Mouse (Mus musculus) yolk sac, embryonic 10.5 days (tissue): ENCODE measurements around the gene Phb2.

Experiments
- DNase-seq: peaks from one replicate; pipeline ENCODE4 v3.0.0-alpha.2; 2017; ENCODE audit warnings: low spot score

Phb2 gene

DNA sequence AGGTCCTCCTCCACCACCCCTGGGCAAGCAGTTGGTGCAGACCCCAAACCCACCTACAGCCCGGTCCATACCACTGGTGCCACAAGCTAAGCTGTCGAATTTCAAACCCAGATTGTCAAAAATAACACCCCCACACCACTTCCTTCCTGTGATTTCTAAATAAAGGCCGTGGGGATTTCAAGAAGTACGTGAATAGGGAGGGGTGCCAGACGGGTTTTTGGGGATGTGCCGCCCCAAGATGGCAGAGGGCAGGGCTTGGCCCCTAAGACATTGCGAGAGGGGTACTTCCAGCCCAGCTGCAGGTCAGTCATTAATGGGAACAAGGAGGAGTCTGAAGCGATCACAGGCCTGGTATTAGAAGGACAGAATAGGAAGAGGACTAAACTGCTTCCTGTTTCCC is 11.4 kb downstream of the Phb2 start:
- DNase-seq, result no peak

DNA sequence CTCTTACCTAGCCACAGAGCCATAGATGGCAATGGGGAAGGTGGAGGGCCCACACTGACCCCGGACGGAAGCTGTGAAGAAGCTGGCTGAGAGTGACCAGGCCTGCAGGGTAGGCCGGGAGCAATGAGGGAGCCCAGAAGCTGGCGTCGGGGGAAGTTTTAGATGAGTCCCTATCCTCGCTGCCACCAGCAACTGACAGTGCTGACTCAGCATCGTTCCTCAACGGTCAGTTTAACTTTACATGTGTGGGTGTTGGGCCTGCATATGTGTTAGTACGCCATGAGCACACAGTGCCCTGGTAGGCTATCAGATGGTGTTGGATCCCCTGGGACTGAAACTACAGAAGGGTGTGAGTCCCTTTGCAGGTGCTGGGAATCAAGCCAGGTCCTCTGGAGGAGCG is 12.3 kb downstream of the Phb2 start:
- DNase-seq, result no peak

DNA sequence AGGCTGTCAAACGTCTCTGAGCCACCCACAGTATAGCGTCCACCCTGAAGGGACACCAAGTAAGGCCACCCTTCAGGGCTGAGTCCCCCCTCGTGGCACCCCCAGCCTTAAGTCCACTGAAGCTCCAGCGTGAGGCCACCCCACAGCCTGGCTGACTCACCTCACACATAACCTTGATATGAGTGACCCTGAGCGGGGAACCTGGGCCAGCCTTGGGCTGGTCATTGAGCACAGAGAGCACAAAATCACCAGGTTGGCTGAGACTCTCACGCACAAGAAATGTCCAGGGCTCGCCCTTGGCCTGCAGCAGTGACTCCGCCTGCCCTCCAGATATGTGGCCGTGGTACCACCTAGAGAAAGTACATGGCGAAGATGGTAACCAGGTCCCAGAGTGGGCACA is 16.5 kb downstream of the Phb2 start:
- DNase-seq, result no peak

DNA sequence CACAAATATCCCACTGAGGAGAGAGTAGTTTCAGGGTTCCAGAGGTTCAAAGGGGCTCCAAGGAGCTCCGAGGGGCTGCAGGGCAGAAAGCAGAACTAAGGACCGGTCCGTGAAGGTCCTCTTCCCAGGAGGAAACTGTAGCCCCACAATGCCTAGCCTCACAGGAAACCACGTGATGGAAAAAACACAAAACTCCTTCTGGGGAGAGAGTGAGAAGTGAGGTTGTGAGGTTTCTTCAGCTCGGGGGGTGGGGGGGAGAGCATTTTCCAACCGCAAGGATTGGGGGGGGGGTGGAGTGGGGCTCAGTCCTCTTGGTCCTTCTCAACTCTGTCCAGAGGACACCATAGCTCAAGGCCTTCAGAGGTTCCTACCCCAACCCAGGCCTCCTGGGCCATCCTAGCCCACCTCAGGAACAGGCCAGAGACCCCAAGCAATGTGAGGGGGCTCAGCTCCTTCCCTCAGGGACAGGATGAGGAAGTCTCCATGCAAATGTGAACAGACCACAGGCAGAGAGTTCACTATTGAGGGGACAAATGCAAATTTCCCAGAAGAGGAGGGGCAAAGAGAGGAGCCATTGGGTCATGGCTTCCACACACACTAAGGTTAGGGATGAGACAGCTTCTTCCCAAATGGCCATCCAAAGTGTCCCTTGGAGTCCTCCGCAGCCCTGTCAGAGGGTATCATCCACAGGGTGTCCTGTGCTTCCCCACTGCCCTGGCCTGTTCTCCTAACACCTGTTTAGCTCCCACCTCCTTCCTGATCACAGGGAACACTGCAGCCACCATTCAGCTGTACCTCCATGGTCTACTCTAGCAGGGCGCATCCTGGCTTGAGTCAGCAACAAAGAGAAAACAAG is 17.9 kb downstream of the Phb2 start:
- no peak for DNase-seq

DNA sequence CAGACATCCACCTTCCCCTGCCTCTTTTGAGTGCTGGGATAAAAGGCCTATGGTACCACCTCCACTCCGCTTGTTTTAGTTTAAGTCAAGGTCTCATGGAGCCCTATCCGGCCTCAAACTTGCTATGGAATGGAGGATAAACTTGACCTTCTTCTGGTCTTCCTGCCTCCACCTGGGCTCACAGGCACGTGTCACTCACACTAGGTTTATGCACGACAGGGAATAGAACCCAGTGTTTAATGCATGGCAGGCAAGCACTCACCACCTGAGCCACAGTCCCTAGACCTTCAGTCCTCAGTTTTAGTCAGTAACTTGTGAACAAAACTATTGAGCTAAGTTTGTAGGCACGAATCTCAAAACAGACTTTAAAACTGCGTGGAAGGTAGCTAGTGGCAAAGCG is 18.9 kb downstream of the Phb2 start:
- DNase-seq, result no peak

DNA sequence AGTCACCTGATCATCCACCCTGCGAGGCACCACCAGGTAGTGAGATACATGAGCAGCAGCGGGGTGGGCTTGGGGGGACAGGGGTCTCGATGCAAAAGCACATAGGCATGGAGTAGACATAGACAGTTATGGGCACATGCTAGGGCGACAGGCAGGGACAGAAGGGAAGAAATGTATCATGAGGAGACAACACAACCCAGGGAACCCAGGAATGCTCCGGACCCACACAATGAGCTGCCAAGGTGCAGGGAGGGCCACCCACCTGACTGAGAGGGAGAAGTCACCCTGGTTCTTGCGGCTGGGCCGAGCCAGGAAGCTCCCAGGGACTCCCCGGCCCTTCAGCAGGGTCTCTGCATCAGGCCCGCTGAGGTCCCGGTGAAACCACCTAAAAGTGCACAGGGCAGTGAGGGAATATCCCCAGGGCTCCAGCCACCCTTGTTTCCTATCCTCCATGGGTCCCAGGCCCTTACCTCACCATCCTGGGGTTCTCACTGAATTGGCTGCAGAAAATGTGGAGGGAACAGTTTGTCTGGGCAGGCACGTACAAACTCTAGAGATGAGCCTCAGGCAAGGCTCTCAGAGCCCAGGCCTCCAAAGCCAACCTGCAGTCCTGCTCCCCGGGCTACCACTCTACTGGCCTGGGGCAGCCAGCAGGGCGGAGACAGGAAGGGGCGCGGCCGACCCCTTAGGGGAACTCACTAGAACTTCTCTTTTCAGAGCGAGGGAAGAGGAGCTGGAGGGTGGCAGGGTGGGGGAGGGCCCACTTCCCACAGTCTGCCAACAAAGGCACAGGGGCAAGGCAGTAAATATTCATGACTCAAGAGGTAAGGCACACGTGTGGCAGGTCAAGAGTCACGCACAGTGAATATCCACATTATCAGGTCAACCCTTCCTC is 20.6 kb downstream of the Phb2 start:
- DNase-seq, result no peak

DNA sequence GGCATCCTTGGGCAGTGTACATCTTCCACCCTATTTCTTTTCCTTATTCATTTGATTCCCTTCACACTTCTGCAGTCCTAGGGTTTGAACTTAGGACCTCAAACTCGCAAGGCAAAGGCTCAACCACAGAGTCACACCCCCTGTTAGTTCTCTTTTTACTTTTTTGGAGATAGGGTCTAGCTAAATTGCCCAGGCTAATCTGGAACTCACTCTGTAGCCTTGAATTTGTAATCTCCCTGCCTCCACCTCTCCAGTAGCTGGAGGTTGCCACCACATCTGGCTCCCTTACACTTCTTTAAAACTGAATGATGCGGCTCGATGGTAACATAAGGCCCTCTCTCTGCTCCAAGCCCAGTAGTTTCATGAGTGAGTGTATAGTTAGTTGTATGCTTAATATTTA is 22.3 kb downstream of the Phb2 start:
- DNase-seq, result no peak

DNA sequence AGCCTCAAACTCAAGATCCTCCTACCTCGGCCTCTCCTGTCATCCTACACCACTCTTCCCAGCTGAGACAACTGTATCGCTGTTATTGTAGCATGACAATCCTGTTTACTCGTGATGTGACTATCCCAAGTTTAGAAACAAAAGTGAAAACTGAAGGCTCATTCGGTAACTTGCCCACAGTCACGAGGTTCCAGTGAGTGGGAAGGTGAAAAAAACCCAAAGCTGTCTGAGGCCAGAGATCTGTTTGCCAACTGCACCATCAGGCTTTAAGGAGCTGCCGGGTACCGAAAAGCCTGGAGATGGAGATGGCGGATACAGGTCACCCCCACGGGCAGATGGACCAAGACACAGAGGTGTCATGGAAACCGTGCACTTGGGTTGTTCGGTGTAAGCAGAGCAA is 24.9 kb downstream of the Phb2 start:
- no peak for DNase-seq

DNA sequence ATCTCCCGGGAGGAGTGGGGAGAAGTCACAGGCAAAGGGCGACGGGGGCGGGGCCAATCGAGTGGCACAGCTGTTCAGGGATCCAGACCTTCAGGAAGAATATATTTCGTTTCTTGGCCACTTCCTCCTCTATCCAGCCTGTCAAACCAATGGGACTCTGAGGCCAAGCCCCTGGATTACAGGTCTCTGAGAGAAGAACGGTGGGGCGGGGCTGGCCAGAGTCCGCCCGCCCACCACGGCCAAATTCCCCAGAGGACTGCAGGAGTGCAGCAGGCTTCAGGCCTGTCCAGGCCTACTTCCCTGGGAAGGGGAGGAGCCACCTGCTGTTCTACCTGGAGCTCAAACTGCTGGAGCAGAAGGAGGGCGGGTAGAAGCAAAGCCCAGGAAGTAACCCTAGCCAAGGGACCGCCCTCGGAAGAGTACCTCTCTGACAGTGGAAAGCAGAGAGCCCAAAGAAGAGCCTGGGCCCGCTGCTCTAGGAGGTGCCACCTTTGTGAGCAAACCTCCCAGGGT is 26.4 kb downstream of the Phb2 start, which contains the start of gene Ptpn6:
Gene Ptpn6 (minus strand): TSS at position 204 of the 513 bp plus-strand sequence.
- DNase-seq, result peak; percentile 89

DNA sequence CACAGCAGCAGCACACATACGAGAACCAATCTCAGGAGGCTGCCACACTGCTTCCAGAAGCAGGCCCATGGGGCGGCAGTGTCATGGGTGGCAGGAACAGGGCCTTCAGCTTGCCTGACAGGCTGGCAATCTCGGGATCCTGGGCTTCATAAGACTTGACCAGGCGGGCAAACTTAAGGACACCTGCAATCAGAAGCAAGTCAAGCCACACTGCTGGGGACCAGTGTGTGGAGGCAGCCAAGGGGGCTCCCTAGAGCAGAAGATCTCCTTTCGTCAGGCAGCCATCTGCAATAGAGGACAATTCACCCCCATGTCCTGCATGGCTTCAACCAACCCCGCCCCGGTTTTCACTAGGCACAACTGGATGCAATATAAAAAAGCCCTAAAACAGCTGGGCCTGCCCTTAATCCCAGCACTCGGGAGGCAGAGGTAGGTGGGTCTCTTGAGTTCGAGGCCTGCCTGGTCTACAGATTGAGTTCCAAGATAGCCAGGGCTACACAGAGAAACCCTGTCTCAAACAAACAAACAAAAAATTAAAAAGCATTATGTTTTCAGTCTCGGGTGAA is 27.2 kb downstream of the Phb2 start:
- no peak for DNase-seq

DNA sequence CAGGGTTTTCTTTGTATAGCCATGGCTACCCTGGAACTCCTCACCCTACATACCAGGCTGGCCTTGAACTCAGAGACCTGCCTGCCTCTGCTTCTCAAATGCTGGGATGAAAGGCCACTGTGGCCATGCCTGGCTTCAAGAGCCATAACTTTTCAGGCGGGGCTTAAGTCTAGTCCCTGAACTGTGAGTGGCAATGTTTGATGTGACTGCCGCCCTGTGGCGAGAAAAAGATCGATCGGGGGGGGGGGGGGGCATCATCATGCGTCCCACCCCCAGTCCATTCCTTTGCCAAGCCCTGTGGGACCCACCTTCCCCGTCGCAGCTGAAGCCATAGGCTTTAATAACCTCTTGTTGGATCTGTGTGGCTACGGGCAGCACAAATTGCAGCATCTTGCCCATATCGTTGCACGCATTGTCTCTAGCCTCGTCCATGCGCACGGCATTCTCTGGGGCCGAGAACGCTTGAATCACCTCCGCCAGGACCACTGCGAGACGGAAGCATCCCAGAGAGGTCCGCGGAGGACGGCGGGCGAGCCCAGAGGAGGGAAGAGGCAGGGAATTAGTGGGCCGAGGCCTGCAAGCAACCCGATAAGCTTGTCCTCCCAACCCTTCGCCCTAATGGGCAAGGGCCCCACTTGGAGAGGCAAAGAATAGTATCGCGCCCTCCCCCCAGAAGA is 28.2 kb downstream of the Phb2 start:
- peak; percentile 79 for DNase-seq

DNA sequence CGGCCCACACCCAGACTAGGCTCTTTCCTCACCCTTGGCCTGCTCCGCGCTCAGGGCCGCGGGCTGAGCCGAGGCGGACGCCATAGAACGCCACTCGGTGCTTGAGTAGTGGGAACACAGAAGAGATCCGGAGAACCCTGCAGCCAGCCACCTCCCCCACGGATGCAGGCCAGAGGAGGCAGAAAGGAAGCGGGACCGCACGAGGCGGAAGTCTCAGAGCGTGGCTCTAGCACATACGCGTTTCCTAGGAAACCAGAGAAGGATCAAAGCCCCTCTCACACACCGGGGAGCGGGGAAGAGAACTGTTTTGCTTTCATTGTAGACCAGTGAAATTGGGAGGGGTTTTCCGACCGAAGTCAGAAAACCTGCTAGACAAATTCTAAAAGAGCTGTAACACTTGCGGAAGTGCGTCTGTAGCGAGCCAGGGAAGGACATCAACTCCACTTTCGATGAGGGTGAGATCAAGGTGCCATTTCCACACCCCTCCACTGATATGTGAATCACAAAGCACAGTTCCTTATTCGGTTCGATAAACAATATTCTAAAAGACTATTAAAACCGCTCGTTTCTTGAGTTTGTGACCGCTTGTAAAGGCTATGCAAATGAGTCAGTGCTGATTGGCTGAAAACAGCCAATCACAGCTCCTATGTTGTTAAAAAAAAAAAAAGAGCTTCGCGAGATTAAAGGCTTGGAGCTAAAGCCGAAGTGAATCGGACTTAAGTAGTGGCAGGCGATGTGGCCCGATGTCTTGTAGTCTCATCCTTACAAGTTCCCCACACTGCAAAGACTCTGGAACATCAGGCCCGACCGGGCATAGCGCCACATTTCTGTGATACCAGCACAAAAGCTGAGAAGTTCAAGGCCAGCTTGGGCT is 29.0 kb downstream of the Phb2 start, which contains the start of gene Grcc10:
Gene Grcc10 (minus strand): TSS at position 487 of the 874 bp plus-strand sequence.
- peak; percentile 94 for DNase-seq

DNA sequence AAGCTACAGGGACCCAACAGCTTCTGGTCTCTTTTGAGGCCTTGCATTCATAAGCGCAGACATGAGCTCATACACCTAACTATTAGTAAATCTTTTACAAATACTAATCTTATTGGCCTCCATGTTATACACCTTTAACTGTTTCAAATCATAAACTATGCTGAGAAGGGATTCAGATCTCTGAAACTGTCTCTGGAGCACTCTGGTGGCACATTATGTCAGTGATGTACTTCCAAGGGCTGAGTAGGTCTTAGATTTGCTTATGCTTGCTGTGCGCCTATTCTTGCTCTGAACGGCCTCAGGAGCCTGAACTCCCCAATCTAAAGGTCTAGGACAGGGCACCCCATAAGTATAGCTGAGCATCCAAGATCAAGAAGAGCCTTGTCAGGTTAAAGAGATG is 29.7 kb downstream of the Phb2 start:
- no peak for DNase-seq

DNA sequence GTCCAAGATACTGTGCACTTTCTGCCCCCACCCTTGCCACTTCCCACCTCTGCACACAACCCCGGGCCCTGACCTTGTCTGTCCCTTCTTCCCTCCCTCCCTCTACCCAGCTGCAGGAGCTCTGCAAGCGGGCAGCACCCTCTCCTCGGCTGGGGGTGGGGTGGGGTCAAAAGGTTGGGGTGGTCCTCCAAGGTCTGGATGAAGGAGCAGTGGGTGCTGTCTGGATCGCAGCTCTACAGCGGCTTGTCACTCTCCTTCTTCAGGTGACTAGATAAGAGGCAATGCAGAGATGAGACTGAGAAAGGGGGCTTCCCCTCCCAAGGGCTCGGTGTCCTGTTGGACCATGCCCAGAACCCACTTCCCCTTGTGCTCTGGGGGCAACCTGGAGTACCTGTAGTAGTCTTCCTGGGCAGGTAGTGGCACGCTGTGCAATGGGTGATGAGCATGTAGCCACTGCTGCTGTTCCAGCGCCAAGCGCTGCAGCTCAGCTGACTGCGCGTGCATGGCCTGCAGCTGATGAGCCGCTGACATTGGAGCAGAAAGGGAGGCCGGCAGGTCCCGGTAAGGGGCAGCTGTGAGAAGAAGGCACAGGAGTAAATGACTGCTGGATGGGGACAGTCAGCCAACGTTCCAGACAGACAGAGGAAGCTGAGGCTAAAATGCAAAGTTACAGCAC is 30.8 kb downstream of the Phb2 start:
- DNase-seq, result no peak

DNA sequence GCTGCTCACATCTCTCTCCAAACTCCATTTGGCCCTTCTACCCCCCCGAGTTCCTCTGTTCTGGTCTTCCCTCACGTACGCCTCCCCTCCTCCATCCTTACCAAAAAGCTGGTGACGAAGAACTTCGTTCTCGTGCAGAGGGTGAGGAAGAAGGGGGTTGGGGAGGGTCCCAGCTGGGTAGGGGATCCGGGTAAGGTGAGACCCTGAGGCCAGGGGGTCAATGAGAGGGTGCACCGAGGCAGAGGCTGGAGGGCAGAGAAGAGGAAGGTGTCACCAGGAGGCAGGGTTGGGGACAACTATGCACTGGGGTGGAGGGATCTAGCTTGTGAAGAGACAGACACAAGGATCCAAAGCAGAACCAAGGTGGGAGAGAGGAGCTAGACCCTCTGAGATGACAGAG is 31.5 kb downstream of the Phb2 start:
- no peak for DNase-seq

DNA sequence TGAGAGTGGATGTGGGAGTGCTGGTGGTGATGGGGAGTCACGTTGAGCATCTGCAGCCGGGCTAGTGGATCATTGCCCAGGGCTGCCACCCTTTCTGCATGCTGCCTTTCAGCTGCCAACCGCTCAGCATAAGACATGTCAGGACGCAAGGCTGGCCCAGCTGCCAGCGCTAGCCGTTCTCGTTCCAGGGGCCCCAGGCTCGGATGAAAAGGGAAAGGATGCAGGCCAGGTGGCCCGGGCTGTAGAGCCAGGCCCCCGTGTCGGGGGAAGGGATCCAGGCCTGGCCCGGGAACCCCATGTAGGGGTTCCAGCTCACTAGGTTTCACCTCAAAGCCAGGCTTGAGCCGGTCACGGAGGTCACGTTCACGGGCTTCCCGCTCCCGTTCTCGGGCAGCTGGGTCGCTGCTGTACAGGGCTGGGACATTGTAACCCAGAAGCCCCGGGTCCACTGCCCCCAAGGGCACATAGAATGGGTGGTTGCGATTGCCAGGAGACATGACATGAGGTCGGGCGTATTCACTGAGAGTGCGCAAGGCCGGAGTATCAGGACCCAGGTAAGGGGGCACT is 32.7 kb downstream of the Phb2 start:
- no peak for DNase-seq

DNA sequence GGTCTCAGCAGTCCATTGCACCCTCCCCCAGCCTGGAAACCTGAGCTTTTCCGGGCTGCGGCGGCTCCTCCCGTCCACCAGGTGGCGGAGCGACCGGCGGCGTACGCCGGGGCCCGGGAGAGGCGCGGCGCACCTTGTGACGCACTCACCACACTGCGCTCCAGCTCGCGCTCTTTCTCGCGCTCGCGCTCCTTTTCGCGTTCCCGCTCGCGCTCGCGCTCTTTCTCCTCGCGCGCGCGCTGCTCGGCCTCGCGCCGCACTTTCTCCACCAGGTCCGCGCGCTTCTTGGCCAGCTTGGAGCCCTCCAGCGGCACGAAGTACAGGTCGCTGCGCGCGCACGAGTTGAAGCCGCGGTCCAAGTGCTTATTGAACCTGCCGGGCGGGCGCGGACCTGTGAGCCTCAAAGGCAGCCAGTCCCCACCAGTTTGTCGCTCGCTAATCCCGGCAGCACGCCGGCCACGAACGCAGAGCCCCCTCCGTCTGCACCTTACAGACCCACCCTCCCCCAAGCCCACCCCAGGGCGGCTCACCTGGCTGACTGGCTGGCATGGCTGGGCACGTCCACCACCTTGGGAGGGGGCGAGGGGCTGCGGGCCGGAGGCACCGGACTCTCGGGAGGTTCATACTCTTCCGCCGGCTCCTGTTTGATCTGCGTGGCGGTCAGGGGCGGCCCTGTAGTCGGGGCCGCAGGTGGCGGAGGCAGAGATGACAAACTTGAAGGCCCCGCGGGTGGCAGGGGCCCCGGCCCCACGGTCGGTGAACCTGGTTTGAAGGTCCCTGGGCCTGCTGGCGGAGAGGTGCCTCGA is 33.6 kb downstream of the Phb2 start:
- peak; percentile 91 for DNase-seq

DNA sequence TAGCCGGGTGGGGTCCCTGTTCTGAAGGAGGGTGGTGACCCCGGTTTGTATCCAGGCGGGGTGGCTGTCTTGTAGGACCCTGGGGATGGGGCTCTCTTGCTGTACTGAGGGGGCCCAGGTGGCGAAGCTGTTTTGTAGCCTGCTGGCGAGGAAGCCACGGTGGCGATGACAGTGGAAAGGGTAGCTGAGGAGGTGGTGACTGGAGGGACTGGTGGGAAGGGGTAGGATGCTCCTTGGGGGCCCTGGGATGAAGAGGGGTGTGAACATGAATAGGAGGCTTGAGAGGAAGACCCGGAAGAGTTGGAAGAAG is 34.1 kb downstream of the Phb2 start:
- no peak for DNase-seq
